Mouse (Mus musculus): ENCODE results near the gene Dclk1.
"Not testable (repeated sequence)": the region's sequence is repeated elsewhere in the genome, so short reads cannot be mapped to it uniquely, and the experiment has no call there.

Gene Dclk1

DNA sequence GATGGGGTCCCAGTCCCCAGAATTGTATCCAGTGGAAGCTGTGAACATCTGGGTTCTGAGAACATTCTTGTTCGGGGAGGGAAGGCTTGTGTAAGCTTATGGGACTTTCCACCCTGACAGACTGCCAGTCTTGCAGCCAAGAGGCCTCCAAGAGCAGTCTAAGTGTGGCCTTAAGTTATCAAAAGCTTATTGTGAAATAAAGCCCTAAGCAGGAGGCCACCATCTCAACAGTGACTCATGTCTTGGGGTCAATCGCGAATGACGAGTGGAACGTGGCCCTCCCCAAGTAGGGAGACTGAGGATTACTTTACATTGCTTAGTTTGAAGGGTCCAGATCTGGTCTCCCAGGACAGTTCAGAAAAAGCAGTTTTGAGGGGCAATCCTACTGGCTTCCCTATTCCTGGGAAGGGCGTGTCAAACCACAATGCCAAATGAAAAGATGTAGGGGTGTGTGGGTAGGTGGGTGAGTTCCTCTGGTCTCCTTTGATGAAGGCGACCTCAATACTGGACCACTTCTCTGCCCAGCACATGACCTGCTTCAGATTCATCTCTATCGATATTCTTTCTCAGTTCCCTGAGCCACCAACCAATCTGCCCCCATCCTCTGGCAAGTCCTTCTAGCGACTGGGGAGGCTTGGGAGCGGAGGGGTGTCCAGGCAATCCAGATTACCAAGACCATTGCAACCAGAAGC lies at the start of gene Dclk1:
Gene Dclk1 (plus strand): TSS at position 635 of the 692 bp plus-strand sequence.
- DNase-seq (ENCODE audit: extremely low spot score) = no peak

DNA sequence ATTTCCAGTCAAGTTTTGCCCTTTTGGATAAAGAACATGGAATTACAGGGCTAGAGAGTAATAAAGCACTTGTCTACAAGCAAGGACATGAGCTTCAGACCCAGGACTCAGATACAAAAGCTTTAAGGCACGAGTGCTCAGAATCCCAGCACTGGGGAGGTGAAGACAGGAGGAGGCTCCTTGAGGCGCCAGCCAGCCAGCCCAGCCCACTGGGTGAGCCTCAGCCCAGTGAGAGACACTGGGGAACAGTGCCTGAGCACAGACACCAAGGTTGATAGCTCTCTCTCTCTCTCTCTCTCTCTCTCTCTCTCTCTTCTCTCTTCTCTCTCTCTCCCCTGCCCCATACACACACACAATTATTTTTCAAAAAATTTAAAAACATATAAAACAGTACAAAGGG lies 48.8 kb upstream of the Dclk1 start:
- no peak for DNase-seq (ENCODE audit: extremely low spot score)

GRCm38 (mm10) chr3:55194792-55195191 lies 47.4 kb upstream of the Dclk1 start:
- no peak for DNase-seq (ENCODE audit: extremely low spot score)

- no peak for DNase-seq (ENCODE audit: extremely low spot score)
Measured at GRCm38 (mm10) chr3:55195581-55196327, 46.4 kb upstream of the Dclk1 start.

DNA sequence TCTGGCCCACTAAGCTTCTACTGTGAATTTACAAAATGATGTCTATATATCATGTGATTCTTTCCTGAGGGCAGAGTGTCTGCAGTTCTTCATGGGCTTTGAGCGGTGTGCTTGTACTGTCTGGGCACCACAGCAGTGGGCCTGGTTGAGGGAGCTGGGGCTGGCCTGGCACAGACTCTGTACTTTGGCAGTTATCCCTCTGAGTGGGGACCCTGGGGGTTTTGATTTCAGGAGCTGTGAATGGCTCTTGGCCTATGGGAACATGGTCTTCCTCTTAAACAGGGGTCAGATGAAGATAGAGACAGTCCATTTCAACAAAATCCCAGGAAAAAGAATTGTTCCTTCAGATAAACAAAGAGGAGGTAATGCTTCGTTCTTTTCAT lies 45.8 kb upstream of the Dclk1 start:
- no peak for DNase-seq (ENCODE audit: extremely low spot score)

DNA sequence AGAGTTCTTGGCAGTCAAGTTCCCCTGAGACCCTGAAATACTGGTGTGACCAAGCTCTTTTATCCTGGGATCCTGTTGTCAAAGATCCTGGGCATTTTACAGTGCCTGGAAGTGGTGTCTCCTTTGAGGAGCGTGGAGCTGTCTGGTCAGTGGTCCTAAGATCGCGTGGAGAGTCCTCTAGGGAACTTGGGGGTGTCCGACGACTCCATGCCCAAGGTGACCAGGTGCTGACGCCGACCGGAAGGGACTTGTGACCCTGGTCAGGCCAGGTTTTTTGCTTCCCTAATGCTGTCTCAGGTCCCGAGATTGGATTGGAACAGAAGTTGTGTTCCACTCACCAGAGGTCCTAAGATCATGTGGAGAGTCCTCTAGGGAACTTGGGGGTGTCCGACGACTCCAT lies 38.5 kb upstream of the Dclk1 start:
- DNase-seq (ENCODE audit: extremely low spot score) = not testable (repeated sequence)

- no peak for DNase-seq (ENCODE audit: extremely low spot score)
Measured at GRCm38 (mm10) chr3:55206413-55206812, 35.8 kb upstream of the Dclk1 start.

GRCm38 (mm10) chr3:55207665-55208064 lies 34.5 kb upstream of the Dclk1 start:
- DNase-seq (ENCODE audit: extremely low spot score) = no peak

GRCm38 (mm10) chr3:55212254-55212653 lies 29.9 kb upstream of the Dclk1 start:
- DNase-seq (ENCODE audit: extremely low spot score) = no peak

GRCm38 (mm10) chr3:55213785-55214184 lies 28.4 kb upstream of the Dclk1 start:
- DNase-seq (ENCODE audit: extremely low spot score) = peak; percentile 4

- no peak for DNase-seq (ENCODE audit: extremely low spot score)
Measured at GRCm38 (mm10) chr3:55214413-55214812, 27.8 kb upstream of the Dclk1 start.

DNA sequence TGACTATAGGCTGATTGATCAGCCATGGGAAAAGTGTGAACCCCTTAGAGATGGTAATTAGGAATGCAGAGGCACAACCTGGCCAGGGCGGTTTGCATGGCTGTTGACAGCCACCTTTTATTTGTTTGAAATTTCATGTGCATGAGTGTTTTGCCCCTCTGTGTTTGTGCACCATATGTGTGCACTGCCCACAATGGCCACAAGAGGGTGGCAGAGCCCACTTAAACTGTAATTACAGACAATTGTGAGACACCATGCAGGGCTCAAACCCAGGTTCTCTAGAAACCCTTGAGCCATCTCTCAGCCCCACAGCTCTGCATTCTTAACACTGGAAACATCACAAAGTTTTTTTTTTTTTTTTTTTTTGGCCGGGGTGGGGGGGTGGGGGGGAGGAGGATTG lies 19.7 kb upstream of the Dclk1 start:
- DNase-seq (ENCODE audit: extremely low spot score) = no peak

DNA sequence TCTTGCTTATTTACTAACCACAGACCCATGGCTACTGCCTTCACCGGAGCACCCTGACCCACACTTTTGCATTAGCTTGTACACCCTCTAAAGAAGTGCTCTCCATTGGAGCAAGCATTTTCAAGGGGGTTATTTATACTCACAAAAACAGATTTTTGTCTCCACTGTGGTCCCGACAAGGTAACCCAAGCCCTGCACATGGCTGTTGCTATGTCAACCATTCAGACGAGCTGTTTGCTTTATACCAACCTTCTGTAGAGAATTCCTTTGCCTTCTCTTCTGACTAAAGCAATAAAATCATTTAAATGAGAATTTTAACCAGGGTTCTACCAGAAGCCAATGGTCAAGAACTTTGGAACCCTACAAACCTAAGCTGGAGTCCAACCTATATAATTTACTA lies 18.3 kb upstream of the Dclk1 start:
- no peak for DNase-seq (ENCODE audit: extremely low spot score)

GRCm38 (mm10) chr3:55226501-55227213 lies 15.5 kb upstream of the Dclk1 start:
- peak; percentile 45 for DNase-seq (ENCODE audit: extremely low spot score)

DNA sequence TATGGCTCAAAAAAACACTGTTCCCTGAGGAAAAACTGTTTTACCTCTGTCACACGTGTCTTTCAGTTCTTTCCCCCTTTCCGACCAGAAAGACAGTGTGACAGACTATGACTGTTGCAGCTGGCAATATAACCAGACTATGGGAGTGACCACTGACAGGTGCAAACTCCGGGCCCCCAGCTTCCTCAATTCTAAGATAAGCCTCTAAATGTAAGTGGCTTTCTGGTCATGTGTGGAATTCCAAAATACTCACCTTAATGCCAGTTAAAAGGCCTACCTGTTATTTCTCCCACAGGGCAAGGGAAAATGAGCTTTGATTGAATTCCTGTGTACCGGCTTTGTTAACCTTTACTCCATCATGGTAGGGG lies 15.0 kb upstream of the Dclk1 start:
- DNase-seq (ENCODE audit: extremely low spot score) = no peak

- peak; percentile 86 for DNase-seq (ENCODE audit: extremely low spot score)
Measured at GRCm38 (mm10) chr3:55242422-55243055, 375 bp downstream of the Dclk1 start.

DNA sequence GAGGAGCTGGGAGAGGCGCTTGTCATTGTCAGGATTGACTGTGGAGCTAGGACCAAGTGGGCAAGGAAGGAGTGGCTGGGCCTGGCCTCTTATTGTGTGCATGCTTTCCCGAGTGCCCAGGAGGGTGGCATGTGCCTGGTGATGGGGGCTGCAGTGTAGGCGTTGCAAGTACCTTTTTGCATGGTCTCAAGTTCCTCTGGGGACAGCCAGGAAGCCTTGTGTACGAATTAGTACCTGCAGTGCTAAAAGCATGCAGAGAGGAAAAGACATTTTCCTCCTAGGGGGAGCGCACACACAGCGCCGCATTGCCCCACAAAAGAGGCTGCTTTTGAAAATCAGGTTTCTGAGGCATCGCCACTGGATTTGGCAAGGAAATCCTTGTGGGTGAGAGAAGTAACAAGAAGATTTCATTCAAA lies 900 bp downstream of the Dclk1 start:
- DNase-seq (ENCODE audit: extremely low spot score) = no peak

DNA sequence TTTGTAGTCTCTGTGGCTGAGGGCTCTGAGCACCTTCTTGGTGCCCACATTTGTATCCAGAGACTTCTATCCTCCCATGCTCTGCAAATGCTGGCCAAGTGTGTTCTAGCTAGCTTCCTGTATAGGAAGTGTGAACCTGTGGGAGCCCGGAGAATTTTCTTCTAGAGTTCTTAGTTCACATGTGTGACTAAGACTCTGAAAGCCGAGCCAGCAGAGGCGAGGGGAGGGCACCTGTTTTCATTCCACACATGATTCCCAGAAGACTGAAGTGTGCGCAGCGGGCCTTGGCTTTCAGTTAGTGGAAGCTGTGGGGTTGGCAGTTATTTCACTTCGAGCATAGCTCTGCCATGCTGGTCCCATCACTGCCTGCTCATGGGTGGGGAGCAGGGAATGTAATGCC lies 1.9 kb downstream of the Dclk1 start:
- no peak for DNase-seq (ENCODE audit: extremely low spot score)

GRCm38 (mm10) chr3:55246618-55247272 lies 4.6 kb downstream of the Dclk1 start:
- DNase-seq (ENCODE audit: extremely low spot score) = no peak

GRCm38 (mm10) chr3:55248048-55248447 lies 5.9 kb downstream of the Dclk1 start:
- DNase-seq (ENCODE audit: extremely low spot score) = no peak

GRCm38 (mm10) chr3:55248508-55248907 lies 6.3 kb downstream of the Dclk1 start:
- no peak for DNase-seq (ENCODE audit: extremely low spot score)

DNA sequence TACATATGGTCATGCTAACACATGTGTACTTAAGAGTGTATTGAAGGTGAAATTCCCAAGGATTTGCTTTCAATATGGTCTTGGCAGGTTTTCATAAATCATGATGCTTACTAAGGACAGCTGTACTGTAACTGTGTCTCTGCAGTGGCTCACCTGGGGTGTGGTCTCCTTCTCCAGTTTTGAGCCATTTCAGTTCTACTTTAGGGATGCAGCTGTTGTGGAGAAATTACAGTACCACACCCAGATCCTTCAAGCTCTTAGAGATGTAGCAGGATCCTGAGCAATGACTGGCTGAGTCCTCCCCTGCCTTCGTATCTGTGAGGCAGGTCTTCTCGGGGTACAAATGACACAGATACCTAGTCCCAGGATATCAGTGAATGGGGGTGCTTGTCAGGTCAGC lies 8.5 kb downstream of the Dclk1 start:
- DNase-seq (ENCODE audit: extremely low spot score) = no peak
